Mouse (Mus musculus): Measurements from ENCODE around the gene Srgap3. TPM values are rescaled to one million over a fixed set of nuclear protein-coding genes. Genes with fewer than 3 reads are reported as not detected.

Srgap3 gene
- polyA plus RNA-seq (2014; fragmentation: Illumina TruSeq; extraction: RNeasy Lipid Tissue Mini Kit (QIAGEN cat#74804); ENCODE audit: insufficient read depth, low read depth, low replicate concordance): 0.66 TPM

GRCm38 (mm10) chr6:112946895-112947436 is at the start of gene Srgap3:
Gene Srgap3 (minus strand): TSS chr6:112947266.

DNA sequence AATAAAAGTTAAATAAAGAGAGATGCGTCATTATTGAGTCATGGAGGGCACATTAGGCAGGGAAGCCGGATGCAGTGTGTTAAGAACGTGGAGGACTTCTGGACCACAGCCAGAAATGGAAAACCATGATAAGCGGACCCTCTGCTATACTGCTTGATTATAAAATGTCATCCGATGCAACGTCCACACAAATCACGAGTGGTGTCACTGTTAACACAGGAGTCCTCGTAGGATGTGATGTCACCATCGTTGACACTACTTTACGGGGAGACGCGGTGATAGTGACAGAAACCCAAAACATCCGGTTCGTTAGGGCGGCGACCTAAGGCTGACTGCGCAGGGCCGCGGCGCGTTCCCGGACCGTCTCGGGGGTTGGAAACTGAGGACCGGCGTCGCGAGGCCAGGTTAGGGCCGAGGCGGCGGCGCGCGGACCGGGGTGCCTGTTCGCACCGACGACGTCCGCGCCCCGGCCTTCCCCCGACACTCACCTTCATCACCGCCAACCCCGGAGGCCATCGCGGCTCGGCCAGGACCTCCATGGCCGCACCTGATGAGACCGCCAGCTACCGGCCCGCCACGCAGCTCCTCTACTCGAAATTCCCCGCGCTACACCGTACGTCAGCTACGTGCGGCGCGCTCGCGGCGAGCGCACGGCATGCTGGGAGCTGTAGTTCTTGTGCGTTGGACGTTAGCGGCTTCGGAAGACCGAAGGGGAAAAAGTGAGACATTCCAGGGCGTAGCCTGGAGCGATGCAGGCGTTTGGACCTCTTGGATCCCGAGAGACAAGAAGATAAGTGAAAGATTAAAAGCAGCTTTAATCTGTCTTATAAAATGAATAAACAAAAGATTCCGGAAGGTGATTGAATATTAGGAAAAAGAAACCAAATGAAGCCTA is 250.8 kb downstream of the Srgap3 start, which contains the start of gene Rad18:
Rad18 (minus strand) TSS at position 631 of the 895 bp plus-strand sequence.

Other genes starting within 250 kb of the Srgap3 start
- gene Thumpd3, start 99.0 kb upstream of the Srgap3 start, polyA plus RNA-seq (2014; fragmentation: Illumina TruSeq; extraction: RNeasy Lipid Tissue Mini Kit (QIAGEN cat#74804); ENCODE audit: insufficient read depth, low read depth, low replicate concordance): 20.8 TPM
- 14.0 TPM for gene Setd5, start 130.1 kb upstream of the Srgap3 start, polyA plus RNA-seq (2014; fragmentation: Illumina TruSeq; extraction: RNeasy Lipid Tissue Mini Kit (QIAGEN cat#74804); ENCODE audit: insufficient read depth, low read depth, low replicate concordance)
- 0.27 TPM for gene Lhfpl4, start 248.1 kb upstream of the Srgap3 start, polyA plus RNA-seq (2014; fragmentation: Illumina TruSeq; extraction: RNeasy Lipid Tissue Mini Kit (QIAGEN cat#74804); ENCODE audit: insufficient read depth, low read depth, low replicate concordance)

All from lung, adult 10 weeks (tissue).